Mouse (Mus musculus) ES-Bruce4 (cell line): ENCODE measurements around the gene Thrap3.

Source experiments
- CTCF ChIP-seq: IDR thresholded peaks from one replicate; pipeline ENCODE4 v1.8.1; 2011; ENCODE audit warnings: low read depth, low read length
- POLR2A ChIP-seq: IDR thresholded peaks from one replicate; pipeline ENCODE4 v1.8.1; 2011; ENCODE audit warnings: low read length; ENCODE audit not compliant: insufficient read depth

GRCm38 (mm10) chr4:126226640-126227039 is 24.1 kb upstream of the Thrap3 start:
- no peak for TF ChIP-seq POLR2A
- no peak for TF ChIP-seq CTCF
